22 mouse cellular contexts compared by ENCODE assay signal in the genomic region with DNA sequence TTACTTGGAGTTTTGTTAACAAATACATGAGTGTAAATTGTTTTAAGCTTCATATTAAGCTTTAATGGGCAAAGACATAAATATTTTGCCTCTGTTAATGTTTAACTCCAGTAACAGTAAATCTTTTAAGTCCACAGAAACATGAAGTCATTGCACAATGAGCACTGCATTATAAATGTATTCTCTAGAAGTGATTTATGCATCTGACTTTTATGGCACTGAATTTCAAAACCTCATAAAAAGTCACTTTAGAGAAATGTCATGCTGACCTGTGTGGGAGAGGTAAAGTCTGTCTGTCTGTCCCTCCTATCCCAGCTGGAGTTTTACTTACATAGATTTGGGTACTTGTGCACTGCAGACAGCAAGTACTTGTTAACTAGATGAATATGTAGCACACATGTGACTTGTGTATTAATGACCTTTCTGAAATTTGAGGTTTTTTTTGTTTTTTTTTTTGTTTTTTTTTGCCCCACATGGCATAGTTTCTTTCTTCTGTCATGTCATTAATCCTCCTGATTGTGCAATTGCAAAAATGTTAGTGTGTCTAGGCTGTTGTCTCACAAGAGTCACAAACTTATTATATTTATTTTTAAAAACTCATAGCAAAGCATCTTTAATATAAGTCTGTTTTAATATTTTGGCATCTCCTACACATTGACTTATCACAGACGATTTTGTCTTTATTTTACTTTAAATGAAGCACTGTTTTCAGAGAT.
DNase-seq lines count a peak whose midpoint lies in the region; ATAC-seq and TF ChIP-seq lines count a peak whose summit lies in the region.
"Had no signal": no experiment of that assay in that cellular context is flagged by ENCODE, and none has a peak within 500 bp of the region (broad histone marks: within the 10 kb centered on the region; RNA-seq: fewer than 3 reads in every experiment).

No protein-coding gene starts in this region.

- H3K4me3 ChIP-seq in C2C12 (ENCODE audit: insufficient read depth, poor library complexity, severe bottlenecking), result no peak overlapping the region
- no peak overlapping the region for H3K4me3 ChIP-seq in intestine, embryonic 15.5 days (replicated peaks)
- no peak overlapping the region for H3K4me3 ChIP-seq in stomach, embryonic 15.5 days (replicated peaks)
- H3K4me3 ChIP-seq in hindbrain, embryonic 13.5 days, result no peak overlapping the region
- H3K4me3 ChIP-seq: embryonic facial prominence, embryonic 13.5 days; left cerebral cortex, adult 2 months; liver, embryonic 15.5 days; lung, embryonic 15.5 days had no signal

- DNase-seq in adipocyte (ENCODE audit: low spot score), result peak; percentile 46
- no peak for DNase-seq in heart, adult 18-20 months
- DNase-seq in embryo, embryonic 10 days (ENCODE audit: low spot score), result no peak
- DNase-seq: adrenal gland, postnatal 10 days; cerebellum, adult 18-20 months; cerebellum, postnatal 14 days; embryo, embryonic 11 days; gastrocnemius, postnatal 25 days; kidney, postnatal 4 days; layer of hippocampus, adult 9-11 months had no signal

- no peaks in the 10 kb centered on the region for H3K79me2 ChIP-seq in C2C12 (ENCODE audit: control insufficient read depth, insufficient read depth)

- no peak for TF ChIP-seq CTCF in C2C12 (IDR thresholded peaks at IDR 0.05; ENCODE audit: control insufficient read depth, insufficient read depth, insufficient read length)

- H3K27ac ChIP-seq in intestine, embryonic 15.5 days, result 0 out of 2 replicates have a peak overlapping the region, but pooled peaks have one; percentile 33
- H3K27ac ChIP-seq in stomach, embryonic 15.5 days, result peak overlapping the region; percentile 31; the same call in 1 of the 2 replicates
- no peak overlapping the region for H3K27ac ChIP-seq in hindbrain, embryonic 13.5 days
- H3K27ac ChIP-seq: embryonic facial prominence, embryonic 13.5 days; hindbrain, embryonic 14.5 days; left cerebral cortex, adult 2 months; liver, embryonic 15.5 days; lung, embryonic 15.5 days; macrophage had no signal

- H3K27me3 ChIP-seq in C2C12 (ENCODE audit: control insufficient read depth, insufficient read depth, insufficient read length), result no peaks in the 10 kb centered on the region
- H3K27me3 ChIP-seq in intestine, embryonic 15.5 days (replicated peaks), result no peaks in the 10 kb centered on the region
- H3K27me3 ChIP-seq in stomach, embryonic 15.5 days (replicated peaks), result no peaks in the 10 kb centered on the region
- H3K27me3 ChIP-seq in hindbrain, embryonic 13.5 days, result no peaks in the 10 kb centered on the region
- H3K27me3 ChIP-seq: embryonic facial prominence, embryonic 13.5 days; liver, embryonic 15.5 days; lung, embryonic 15.5 days had no signal

- no peaks in the 10 kb centered on the region for H3K79me3 ChIP-seq in C2C12 (ENCODE audit: low read depth)

- peak; percentile 80 for ATAC-seq in intestine, embryonic 15.5 days
- no peak for ATAC-seq in stomach, embryonic 15.5 days (ENCODE audit: insufficient read depth, low FRiP score, low read depth)
- ATAC-seq in hindbrain, embryonic 13.5 days (ENCODE audit: low FRiP score), result no peak
- ATAC-seq: forebrain, embryonic 14.5 days had no signal

- no peak overlapping the region for H3K9ac ChIP-seq in intestine, embryonic 15.5 days
- no peak overlapping the region for H3K9ac ChIP-seq in stomach, embryonic 15.5 days
- H3K9ac ChIP-seq in hindbrain, embryonic 13.5 days, result no peak overlapping the region
- H3K9ac ChIP-seq: embryonic facial prominence, embryonic 13.5 days; hindbrain, embryonic 14.5 days; liver, embryonic 15.5 days; lung, embryonic 15.5 days had no signal

- no peak overlapping the region for H3K4me2 ChIP-seq in intestine, embryonic 15.5 days (replicated peaks)
- H3K4me2 ChIP-seq in stomach, embryonic 15.5 days, result no peak overlapping the region
- H3K4me2 ChIP-seq in hindbrain, embryonic 13.5 days, result no peak overlapping the region
- H3K4me2 ChIP-seq: embryonic facial prominence, embryonic 13.5 days; hindbrain, embryonic 14.5 days; liver, embryonic 15.5 days; lung, embryonic 15.5 days; midbrain, embryonic 11.5 days had no signal

- H3K36me3 ChIP-seq in C2C12 (ENCODE audit: control insufficient read depth, insufficient read depth), result no peaks in the 10 kb centered on the region
- H3K36me3 ChIP-seq in intestine, embryonic 15.5 days, result no peaks in the 10 kb centered on the region
- no peaks in the 10 kb centered on the region for H3K36me3 ChIP-seq in stomach, embryonic 15.5 days
- H3K36me3 ChIP-seq in hindbrain, embryonic 13.5 days, result no peaks in the 10 kb centered on the region
- H3K36me3 ChIP-seq: embryonic facial prominence, embryonic 13.5 days; liver, embryonic 15.5 days; lung, embryonic 15.5 days had no signal

- 57% methylated on average over 1 of the region's 1 CpGs for WGBS in intestine, embryonic 15.5 days
- WGBS in stomach, embryonic 15.5 days, result 43% methylated on average over 1 of the region's 1 CpGs
- 89% methylated on average over 1 of the region's 1 CpGs for WGBS in hindbrain, embryonic 13.5 days

- peaks cover 6% of the 10 kb centered on the region; the same call in 1 of the 2 replicates for H3K4me1 ChIP-seq in intestine, embryonic 15.5 days (replicated peaks)
- H3K4me1 ChIP-seq in stomach, embryonic 15.5 days, result peaks cover 5% of the 10 kb centered on the region; the same call in 1 of the 2 replicates
- no peaks in the 10 kb centered on the region for H3K4me1 ChIP-seq in hindbrain, embryonic 13.5 days (replicated peaks)

- H3ac ChIP-seq in C2C12 (ENCODE audit: control insufficient read depth, insufficient read length, low read depth), result no peak overlapping the region

- no peaks in the 10 kb centered on the region for H3K9me3 ChIP-seq in intestine, embryonic 15.5 days
- H3K9me3 ChIP-seq in stomach, embryonic 15.5 days, result no peaks in the 10 kb centered on the region
- no peaks in the 10 kb centered on the region for H3K9me3 ChIP-seq in hindbrain, embryonic 13.5 days
- H3K9me3 ChIP-seq: embryonic facial prominence, embryonic 13.5 days; liver, embryonic 15.5 days; lung, embryonic 15.5 days had no signal

TF ChIP-seq in C2C12, 6 proteins besides CTCF, POLR2A, EP300 and RAD21:
- TF ChIP-seq MYOG (IDR thresholded peaks at IDR 0.05; ENCODE audit: control insufficient read depth, extremely low read depth, insufficient read length), result no peak
- peak; percentile 65 for TF ChIP-seq USF1 (IDR thresholded peaks at IDR 0.05; ENCODE audit: low read depth)
- peak; percentile 98 for TF ChIP-seq CEBPB (IDR thresholded peaks at IDR 0.05; ENCODE audit: low read depth)
